Mouse (Mus musculus) megakaryocyte, embryonic 14.5 days (primary cell): ENCODE results near the gene Ovol3. TPM values are rescaled to one million over a fixed set of nuclear protein-coding genes. Genes with fewer than 3 reads are reported as not detected.

Experiments
- H3K27me3 ChIP-seq: replicated peaks from 2 replicates; pipeline ENCODE3; 2012; ENCODE audit warnings: inconsistent platforms
- H3K36me3 ChIP-seq: replicated peaks from 2 replicates; pipeline ENCODE3; 2012; ENCODE audit warnings: low read length, inconsistent platforms, mixed read lengths
- H3K4me1 ChIP-seq: 2 replicates; pipeline ENCODE4 v1.6.1; 2012; ENCODE audit warnings: inconsistent platforms
- H3K4me3 ChIP-seq: replicated peaks from 2 replicates; pipeline ENCODE3; 2012; ENCODE audit warnings: moderate library complexity, mild to moderate bottlenecking, inconsistent platforms
- H3K9me3 ChIP-seq: 2 replicates; pipeline ENCODE4 v1.6.1; 2012; ENCODE audit warnings: inconsistent platforms
- FLI1 ChIP-seq: IDR thresholded peaks from 2 replicates; pipeline ENCODE4 v1.6.1; 2012; ENCODE audit warnings: low read length, inconsistent platforms, mixed read lengths
- GATA1 ChIP-seq: IDR thresholded peaks from 3 replicates; pipeline ENCODE4 v1.6.1; 2012; ENCODE audit warnings: mixed read lengths, low read length, inconsistent platforms, borderline replicate concordance
- polyA plus RNA-seq: library from polyadenylated mRNA; stranded (reverse); fragments of >175 nt; gene quantifications from 2 replicates; pipeline ENCODE4 v1.2.3, GENCODE M21; 2012; ENCODE audit warnings: low replicate concordance; ENCODE audit not compliant: insufficient read depth

Ovol3 gene
- polyA plus RNA-seq, 1 experiment = not detected

GRCm38 (mm10) chr7:30231669-30232454, 3.7 kb downstream of the Ovol3 start, which contains the start of the genes Polr2i and Tbcb:
Gene Polr2i (plus strand): TSS chr7:30231948.
Gene Tbcb (minus strand): TSS chr7:30232272.
- Histone ChIP-seq H3K36me3 (peaks cover 58% of the 10 kb centered on the region), H3K4me1 (peaks cover 31% of the 10 kb centered on the region), H3K9me3 (0 out of 2 replicates have a peak, but pooled peaks cover 2% of the 10 kb centered on the region), H3K4me3 (peak within 1 kb of the TSS; percentile 100), H3K27me3 (no peaks in the 10 kb centered on the region)
- TF ChIP-seq GATA1 (no peak), FLI1 (no peak)

DNA sequence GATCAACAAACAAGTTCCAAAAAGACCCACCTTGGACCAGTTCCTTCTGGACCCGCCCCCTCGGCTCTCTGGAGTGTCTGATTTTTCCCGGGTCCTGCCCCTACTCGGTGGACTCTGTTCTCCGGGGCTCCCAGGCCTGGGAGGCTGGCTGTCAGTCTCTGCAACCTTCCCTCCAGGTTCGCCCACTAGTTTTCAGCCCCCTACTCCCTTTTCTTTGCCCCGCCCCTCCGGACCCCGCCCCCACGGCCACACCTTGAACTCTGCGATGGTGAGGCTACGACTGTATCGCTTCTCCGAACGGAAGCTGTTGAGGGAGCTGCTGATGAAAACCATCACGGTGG, 4.2 kb downstream of the Ovol3 start:
- peaks cover 31% of the 10 kb centered on the region for H3K4me1 ChIP-seq
- TF ChIP-seq FLI1 (no peak), GATA1 (no peak)
- H3K9me3 ChIP-seq = no peaks in the 10 kb centered on the region
- H3K27me3 ChIP-seq = no peaks in the 10 kb centered on the region
- H3K36me3 ChIP-seq = peaks cover 64% of the 10 kb centered on the region
- H3K4me3 ChIP-seq = peak overlapping the region; percentile 100

DNA sequence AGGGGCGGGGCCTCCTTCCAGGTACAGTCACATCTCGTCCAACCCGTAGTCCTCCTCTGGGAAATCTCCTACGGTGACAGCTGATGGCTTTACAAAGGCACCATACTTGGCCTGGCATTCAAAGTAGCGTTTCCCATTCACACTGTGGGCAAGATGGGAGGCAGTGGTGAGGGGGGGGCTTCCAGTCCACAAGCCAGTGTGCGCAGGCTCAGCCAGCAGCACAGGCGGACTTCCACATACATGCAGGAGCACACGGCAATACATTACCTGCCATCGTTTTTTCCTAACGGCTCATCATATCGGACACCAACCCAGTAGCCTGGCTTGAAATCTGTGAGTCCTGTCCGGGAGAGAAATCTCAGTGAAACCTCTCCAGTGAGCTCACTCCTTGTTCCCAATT, 11.3 kb downstream of the Ovol3 start:
- no peak for TF ChIP-seq GATA1
- no peak for TF ChIP-seq FLI1
- Histone ChIP-seq H3K4me3 (no peak overlapping the region), H3K9me3 (peaks cover 17% of the 10 kb centered on the region), H3K27me3 (no peaks in the 10 kb centered on the region), H3K4me1 (peaks cover 10% of the 10 kb centered on the region), H3K36me3 (peaks cover 65% of the 10 kb centered on the region)

GRCm38 (mm10) chr7:30222205-30222604, 13.3 kb downstream of the Ovol3 start:
- TF ChIP-seq GATA1 (no peak), FLI1 (no peak)
- Histone ChIP-seq H3K4me3 (no peak overlapping the region), H3K27me3 (no peaks in the 10 kb centered on the region), H3K36me3 (peaks cover 47% of the 10 kb centered on the region), H3K9me3 (peaks cover 17% of the 10 kb centered on the region), H3K4me1 (peaks cover 19% of the 10 kb centered on the region)

- H3K9me3 ChIP-seq = peaks cover 17% of the 10 kb centered on the region
- H3K4me1 ChIP-seq = peaks cover 25% of the 10 kb centered on the region
- H3K4me3 ChIP-seq = no peak overlapping the region
- H3K27me3 ChIP-seq = no peaks in the 10 kb centered on the region
- peaks cover 40% of the 10 kb centered on the region for H3K36me3 ChIP-seq
- TF ChIP-seq GATA1 (no peak), FLI1 (no peak)
Measured at GRCm38 (mm10) chr7:30221433-30221832, 14.1 kb downstream of the Ovol3 start.

DNA sequence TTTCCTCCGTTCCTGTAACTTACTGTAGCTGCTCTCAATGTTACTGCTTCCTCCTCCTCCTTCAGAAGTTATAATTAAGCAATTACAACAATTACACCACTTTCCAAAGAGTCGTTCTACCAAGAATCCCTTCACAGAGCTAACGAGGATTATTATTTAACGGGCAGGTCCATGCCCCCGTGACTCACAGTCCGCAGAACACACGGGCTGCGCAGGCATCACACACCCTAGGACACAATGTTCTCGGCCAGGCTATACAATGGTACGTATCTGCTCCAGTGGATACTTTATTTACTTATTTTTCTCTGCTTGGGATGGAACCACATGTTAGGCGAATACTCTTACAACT, 15.5 kb downstream of the Ovol3 start:
- TF ChIP-seq FLI1 (no peak), GATA1 (no peak)
- H3K4me3 ChIP-seq = peak overlapping the region; percentile 90
- peaks cover 28% of the 10 kb centered on the region for H3K36me3 ChIP-seq
- peaks cover 27% of the 10 kb centered on the region for H3K4me1 ChIP-seq
- H3K9me3 ChIP-seq = peaks cover 17% of the 10 kb centered on the region
- no peaks in the 10 kb centered on the region for H3K27me3 ChIP-seq

GRCm38 (mm10) chr7:30219293-30220007, 16.1 kb downstream of the Ovol3 start:
- TF ChIP-seq GATA1 = no peak
- TF ChIP-seq FLI1 = no peak
- peaks cover 23% of the 10 kb centered on the region for H3K36me3 ChIP-seq
- H3K27me3 ChIP-seq = no peaks in the 10 kb centered on the region
- peak overlapping the region; percentile 90 for H3K4me3 ChIP-seq
- H3K9me3 ChIP-seq = peaks cover 17% of the 10 kb centered on the region
- peaks cover 27% of the 10 kb centered on the region for H3K4me1 ChIP-seq

DNA sequence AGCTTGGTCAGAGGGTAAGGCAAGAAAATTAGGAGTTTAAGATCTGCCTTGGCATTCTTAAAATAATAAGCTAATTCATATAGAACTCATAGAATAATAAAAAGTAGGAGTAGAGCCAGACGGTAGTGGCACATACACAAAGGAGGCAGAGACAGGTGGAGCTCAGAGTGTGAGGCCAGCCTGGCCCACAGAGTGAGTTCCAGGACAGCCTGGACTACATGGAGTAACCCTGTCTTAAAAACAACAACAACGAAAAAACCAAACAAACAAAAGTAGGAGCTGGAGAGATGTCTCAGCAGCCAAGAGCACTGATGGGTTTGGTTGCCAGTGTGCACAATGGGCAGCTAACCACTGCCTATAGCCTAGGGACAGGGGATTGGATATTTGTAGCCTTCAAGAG, 18.2 kb downstream of the Ovol3 start:
- no peaks in the 10 kb centered on the region for H3K9me3 ChIP-seq
- peaks cover 2% of the 10 kb centered on the region for H3K27me3 ChIP-seq
- no peak for TF ChIP-seq GATA1
- no peak for TF ChIP-seq FLI1
- H3K4me3 ChIP-seq = no peak overlapping the region
- H3K4me1 ChIP-seq = peaks cover 27% of the 10 kb centered on the region
- H3K36me3 ChIP-seq = peaks cover 2% of the 10 kb centered on the region

DNA sequence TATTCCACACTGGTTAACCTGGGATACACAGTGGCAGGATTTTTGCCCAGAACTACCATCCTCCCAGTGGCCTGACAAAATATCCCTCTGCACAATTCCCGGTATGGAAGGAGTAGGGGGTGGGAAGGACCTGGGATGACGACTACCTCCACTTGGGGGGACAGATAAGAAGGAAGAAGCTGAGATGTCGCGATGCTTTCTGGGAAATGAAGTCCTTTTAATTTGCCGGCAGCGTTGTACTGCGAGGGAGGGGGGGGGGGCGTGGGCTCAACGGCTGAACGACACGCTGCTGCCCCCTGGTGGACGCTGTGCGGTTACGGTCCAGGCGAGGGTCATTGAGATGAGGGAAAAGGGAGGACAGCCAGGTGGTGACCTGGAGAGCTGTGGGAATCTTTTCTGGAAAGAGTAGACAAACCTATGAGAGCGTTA, 18.8 kb downstream of the Ovol3 start:
- H3K9me3 ChIP-seq = no peaks in the 10 kb centered on the region
- peaks cover 2% of the 10 kb centered on the region for H3K27me3 ChIP-seq
- no peaks in the 10 kb centered on the region for H3K36me3 ChIP-seq
- TF ChIP-seq GATA1 (no peak), FLI1 (no peak)
- peaks cover 27% of the 10 kb centered on the region for H3K4me1 ChIP-seq
- peak overlapping the region; percentile 88 for H3K4me3 ChIP-seq

DNA sequence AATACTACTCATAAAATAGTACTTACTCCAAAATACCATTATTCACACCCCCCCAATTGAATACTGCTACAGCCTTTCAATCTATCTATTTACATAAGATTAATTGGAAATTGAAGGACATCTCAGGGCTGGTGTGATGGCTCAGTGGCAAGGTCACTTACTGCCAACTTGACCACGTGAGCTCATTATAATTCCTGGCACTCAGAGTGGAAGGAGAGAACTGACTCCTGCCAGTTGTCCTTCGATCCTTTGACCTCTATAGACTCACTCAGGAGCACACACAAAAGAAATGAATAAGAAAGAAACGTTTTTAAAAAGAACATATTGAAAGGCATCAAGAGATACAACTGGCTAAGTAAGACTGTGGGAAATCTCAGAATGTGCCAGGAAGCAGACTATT, 19.6 kb downstream of the Ovol3 start:
- Histone ChIP-seq H3K4me1 (peaks cover 27% of the 10 kb centered on the region), H3K27me3 (peaks cover 2% of the 10 kb centered on the region), H3K36me3 (no peaks in the 10 kb centered on the region), H3K4me3 (no peak overlapping the region), H3K9me3 (peaks cover 4% of the 10 kb centered on the region; the same call in 1 of the 2 replicates)
- TF ChIP-seq GATA1 (no peak), FLI1 (no peak)
